In the genomic region with DNA sequence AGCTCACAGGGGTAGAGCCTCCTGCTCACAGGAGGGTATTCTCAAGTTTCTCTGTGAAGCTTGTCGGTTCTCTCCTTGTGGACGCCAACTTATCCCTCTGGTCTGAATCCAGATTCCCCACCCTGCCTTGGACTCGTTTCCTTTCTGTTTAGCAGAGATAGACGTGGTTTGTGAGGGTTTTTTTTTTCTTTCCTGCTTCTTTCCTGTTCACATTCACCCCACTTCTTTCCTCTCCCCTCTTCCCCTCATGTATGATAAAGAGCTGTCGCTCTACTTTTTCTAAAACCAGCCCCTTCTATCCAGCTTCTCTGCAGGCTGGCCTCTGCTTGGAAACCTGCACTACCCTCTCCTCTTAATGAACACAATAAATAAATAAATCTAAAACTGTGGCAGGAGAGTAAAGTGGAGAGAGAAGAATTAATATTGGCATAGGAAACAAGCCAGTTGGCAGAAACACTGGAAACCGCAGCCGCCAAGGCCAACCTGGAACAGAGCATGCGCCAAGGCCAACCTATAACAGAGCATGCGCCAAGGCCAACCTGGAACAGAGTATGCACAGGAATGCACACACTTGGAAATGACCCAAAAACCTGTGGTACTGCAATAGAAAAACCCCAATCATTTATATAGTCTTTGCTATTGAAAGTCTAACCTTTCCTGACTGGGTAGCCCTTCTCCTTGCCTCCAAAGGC, we compare ENCODE assay signal across 8 mouse cellular contexts.
DNase-seq lines count a peak whose midpoint lies in the region; ATAC-seq lines count a peak whose summit lies in the region.

No protein-coding gene starts in this region.

- WGBS in hindbrain, embryonic 16.5 days, result 74% methylated on average over 9 of the region's 9 CpGs

- no peaks in the 10 kb centered on the region for H3K9me3 ChIP-seq in hindbrain, embryonic 16.5 days (ENCODE audit: control insufficient read depth, low read length)

- peak; percentile 58 to 60 for DNase-seq in cerebellum, postnatal 10 days
- DNase-seq in cerebellum, adult 8-10 months, result no peak
- DNase-seq in adrenal gland, postnatal 4 days (ENCODE audit: low spot score in 2 of 2), result peak; percentile 44 to 62
- peak; percentile 30 to 60 for DNase-seq in heart, postnatal 14 days
- DNase-seq in lung, postnatal 36 days, result peak; percentile 88
- no peak for DNase-seq in thymus, postnatal 25 days
- DNase-seq in right cerebral cortex, adult 2 months (ENCODE audit: low spot score in 2 of 2), result no peak

- H3K27ac ChIP-seq in hindbrain, embryonic 16.5 days (ENCODE audit: low read depth, low read length), result no peak overlapping the region

- H3K27me3 ChIP-seq in hindbrain, embryonic 16.5 days (replicated peaks; ENCODE audit: control insufficient read depth, insufficient read depth, low read length), result no peaks in the 10 kb centered on the region

- no peak for ATAC-seq in hindbrain, embryonic 16.5 days

- H3K4me1 ChIP-seq in hindbrain, embryonic 16.5 days (ENCODE audit: control insufficient read depth, insufficient read depth, low read depth, low read length), result peaks cover 12% of the 10 kb centered on the region

- intact Hi-C loops in heart, postnatal 14 days (cut with DNase I), result no loop called here

- no peak overlapping the region for H3K9ac ChIP-seq in hindbrain, embryonic 16.5 days (ENCODE audit: low read depth, low read length)

- H3K4me3 ChIP-seq in hindbrain, embryonic 16.5 days (ENCODE audit: low read length), result no peak overlapping the region

- H3K4me2 ChIP-seq in hindbrain, embryonic 16.5 days (ENCODE audit: low read length), result no peak overlapping the region

- H3K36me3 ChIP-seq in hindbrain, embryonic 16.5 days (ENCODE audit: control insufficient read depth, insufficient read depth, low read length), result no peaks in the 10 kb centered on the region

Comparison
In these comparisons a context has a peak if more than half of its experiments do, and no peak if none do; other contexts are left out.
1. DNase-seq: peak in cerebellum, postnatal 10 days (2 of 2), adrenal gland, postnatal 4 days (2 of 2), heart, postnatal 14 days (2 of 2) and lung, postnatal 36 days (single experiment); none in cerebellum, adult 8-10 months (single experiment), thymus, postnatal 25 days (single experiment) and right cerebral cortex, adult 2 months (0 of 2).